Mouse (Mus musculus) layer of hippocampus, adult 8-10 months (tissue): ENCODE measurements around the gene Trnau1ap. TPM values are rescaled to one million over a fixed set of nuclear protein-coding genes. Genes with fewer than 3 reads are reported as not detected.
"Not testable (repeated sequence)": the region's sequence is repeated elsewhere in the genome, so short reads cannot be mapped to it uniquely, and the experiment has no call there.

Source experiments
- DNase-seq, 2 experiments: peaks; one replicate each; pipeline ENCODE4 v3.0.0; 2022; ENCODE audit warnings: low spot score in 2 of 2
- total RNA-seq, 4 experiments: library from RNA; stranded (reverse); gene quantifications; 2 replicates each; pipeline ENCODE4 v1.2.4; 2022

Trnau1ap gene
- total RNA-seq, 4 experiments from 2014 or later = 21.9 to 27.1 (median 24.0) TPM

GRCm38 (mm10) chr4:132344403-132345134 lies 15.2 kb upstream of the Trnau1ap start:
- DNase-seq = no peak

DNA sequence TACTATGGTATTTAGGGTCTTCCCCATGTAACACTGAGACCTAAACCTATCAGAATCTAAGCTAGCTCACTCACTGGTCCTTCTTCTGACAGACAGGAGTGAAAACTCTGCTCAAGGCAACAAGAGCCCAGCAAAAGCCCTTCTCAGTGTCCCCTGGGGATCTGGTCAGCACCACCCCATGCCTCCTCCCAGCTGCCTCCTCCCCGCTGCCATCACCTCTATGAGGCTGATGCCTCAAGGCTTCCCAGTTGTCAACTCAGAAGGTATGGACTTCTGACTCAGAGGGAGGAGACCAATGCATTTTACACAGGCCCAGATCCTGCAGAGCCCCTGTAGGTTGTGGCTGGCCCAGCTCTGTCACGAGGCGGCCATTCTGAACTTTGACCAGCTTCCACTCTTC lies 12.1 kb upstream of the Trnau1ap start:
- no peak for DNase-seq

GRCm38 (mm10) chr4:132338943-132339342 lies 9.6 kb upstream of the Trnau1ap start:
- DNase-seq = peak in 1 of 2 experiments; percentile 28

DNA sequence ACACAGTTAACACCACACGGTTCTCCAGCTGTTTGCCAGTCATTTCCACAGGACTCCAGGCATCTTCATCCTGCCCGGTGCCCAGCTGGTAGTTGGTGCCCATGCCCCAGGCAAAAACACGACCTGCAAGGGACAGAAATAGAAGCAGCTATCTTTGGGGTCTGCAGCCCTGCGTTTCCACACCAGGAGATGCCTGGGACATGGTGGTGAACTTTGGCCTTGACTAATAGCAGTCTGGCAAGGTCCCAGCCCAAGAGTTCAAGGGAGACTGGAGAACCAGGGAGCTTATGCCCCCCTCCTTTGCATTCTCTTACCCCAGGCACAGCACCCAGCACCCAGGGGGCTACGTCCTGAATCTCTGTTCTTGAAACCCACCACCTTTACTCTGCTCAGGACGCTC lies 3.5 kb upstream of the Trnau1ap start:
- no peak for DNase-seq

DNA sequence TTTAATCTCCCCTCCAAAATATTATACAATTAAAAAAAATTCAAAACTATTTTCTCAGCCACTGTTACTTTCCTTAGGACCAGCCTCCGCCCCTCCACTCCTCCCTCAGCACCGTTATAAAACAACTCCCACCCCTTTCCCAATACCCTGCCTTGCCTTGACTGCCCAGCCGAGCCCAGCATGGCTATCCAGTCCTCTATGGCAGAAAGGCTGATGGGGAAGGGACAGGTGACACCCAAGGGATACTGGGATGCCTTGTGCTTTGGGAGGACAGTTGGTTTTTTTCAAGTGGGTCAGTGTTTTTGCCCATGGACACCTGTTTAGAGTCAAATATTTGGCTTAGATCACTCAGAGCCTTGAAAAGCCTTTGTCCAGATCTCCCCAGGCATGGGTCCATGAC lies 2.6 kb upstream of the Trnau1ap start:
- DNase-seq = no peak

- DNase-seq = no peak
Measured at GRCm38 (mm10) chr4:132329835-132330354, 557 bp upstream of the Trnau1ap start.

GRCm38 (mm10) chr4:132328391-132328982 lies 851 bp downstream of the Trnau1ap start:
- no peak for DNase-seq

- DNase-seq = no peak
Measured at GRCm38 (mm10) chr4:132326481-132326880, 2.9 kb downstream of the Trnau1ap start.

GRCm38 (mm10) chr4:132315711-132316110 lies 13.6 kb downstream of the Trnau1ap start:
- DNase-seq = no peak

DNA sequence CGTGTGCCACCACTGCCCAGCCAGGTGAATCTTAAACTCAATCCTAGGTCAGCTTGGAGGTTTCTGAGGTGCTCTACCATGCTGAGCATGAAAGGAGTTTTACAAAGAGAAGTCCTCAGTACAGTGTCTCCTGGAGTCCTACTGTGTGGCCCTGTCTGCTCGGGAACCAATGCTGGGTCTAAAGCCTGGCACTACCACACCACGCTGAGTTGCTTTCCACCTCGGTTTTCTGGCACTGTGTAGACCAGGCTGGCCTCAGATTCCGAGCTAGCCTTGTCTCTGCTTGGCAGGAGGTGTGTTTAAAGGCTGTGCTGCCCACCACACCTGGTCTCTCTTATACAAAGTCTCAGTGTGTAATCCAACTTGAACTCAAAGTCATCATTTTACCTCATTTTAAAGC lies 16.7 kb downstream of the Trnau1ap start:
- DNase-seq = no peak

- DNase-seq = no peak
Measured at GRCm38 (mm10) chr4:132311801-132312200, 17.5 kb downstream of the Trnau1ap start.

DNA sequence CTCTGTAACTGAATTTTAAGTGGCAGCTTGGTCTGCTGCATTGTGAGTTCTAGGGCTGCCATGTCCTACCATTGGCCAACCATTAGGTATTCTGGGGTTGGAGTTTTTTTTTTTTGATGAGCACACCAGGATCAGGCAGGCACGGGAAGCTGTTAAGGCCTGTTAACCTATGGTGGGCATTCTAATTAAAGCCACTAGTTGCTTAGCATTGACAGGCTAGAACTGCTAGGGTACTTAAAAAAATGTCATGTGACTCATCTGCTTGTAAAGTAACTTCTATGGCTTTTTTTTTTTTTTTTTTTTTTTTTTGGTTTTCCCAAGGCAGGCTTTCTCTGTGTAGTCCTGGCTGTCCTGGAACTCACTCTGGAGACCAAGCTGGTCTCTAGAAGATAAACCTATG lies 18.1 kb downstream of the Trnau1ap start:
- no peak for DNase-seq

GRCm38 (mm10) chr4:132309849-132310472 lies 19.4 kb downstream of the Trnau1ap start:
- peak in 1 of 2 experiments; percentile 39 for DNase-seq

DNA sequence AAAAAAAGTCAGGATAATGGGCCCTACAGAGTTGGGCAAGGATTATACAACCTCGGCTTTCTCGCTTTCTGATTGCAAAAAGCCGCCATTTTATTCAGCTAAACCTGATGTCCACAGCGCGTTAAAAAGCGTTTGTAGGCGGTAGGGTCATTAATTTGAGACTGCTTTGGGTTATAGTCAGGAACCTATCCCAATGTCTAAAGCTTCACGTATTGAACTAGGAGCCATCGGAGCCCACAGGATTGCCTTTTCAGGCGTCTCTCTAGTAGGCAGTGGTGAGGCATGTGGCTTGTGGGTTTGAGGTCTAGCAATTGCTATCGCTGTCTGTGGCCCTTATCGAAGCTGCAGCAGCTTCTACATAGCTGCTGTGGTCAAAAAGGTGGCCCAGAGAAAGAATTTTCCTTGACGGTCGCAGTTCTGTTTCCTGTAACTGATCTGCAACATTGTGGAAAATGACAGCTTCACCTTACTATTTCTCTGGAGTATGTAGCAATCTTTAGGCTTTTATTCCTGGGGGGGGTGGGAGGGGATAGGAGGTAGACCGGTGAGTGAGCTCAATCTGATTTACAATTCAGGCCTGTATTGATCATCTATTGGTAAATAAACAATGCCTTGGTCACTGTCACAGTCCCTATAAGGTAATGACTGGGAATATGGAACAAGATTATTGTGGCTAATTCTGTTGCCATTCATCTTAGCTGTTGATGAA lies 20.0 kb downstream of the Trnau1ap start:
- peak in 1 of 2 experiments; percentile 27 for DNase-seq

DNA sequence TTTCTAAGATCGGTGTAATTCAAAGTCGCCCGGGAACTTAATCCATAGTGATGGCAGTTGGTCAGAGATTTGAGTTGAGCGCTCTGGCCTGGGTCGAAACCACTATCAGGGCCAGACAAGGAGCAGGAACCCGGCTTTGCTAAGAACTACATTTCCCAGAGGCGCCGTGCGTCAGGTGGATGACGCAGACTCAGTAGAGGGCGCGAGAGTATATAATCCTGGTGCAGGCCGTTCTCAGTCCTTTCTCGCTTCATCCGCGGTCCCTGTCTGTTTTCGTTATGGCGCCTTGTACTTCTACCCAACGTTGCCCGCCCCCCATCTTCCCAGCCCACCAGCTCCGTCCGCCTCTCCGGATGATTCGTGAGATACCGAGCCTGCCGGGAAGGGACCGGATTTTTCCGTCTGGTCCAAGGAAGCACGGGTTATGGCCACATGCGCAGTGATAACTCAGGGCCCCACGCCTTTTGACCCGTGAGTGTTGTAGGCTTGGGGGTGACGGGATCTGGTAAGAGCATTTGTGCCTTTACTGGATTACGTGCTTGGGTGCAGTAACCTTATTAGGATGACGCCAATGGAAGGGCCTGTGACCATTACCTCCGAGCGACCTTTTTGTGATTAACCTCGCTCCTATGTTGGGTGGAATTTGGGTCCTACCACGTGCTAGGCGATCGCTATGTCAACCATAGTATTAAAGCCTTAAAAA lies 20.8 kb downstream of the Trnau1ap start:
- peak; percentile 92 to 94 for DNase-seq

DNA sequence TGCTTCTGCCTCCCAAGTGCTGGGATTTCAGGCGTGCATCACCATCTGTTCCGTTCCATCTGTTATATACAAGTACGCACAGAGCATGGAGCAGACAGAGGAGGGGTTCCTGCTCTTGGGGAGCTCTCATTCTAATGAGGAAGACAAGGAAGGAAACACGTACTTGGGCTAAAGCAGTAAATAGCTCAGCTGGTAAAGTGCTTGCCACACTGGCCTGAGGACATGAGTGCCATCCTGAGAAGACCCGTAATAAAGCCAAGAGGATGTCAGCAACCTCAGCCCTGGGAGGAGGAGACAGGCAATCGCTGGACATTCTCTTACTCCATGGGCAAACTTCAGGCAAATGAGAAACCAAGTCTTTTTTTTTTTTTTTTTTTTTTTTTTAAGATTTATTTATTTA lies 23.3 kb downstream of the Trnau1ap start:
- no peak for DNase-seq

- DNase-seq = no peak
Measured at GRCm38 (mm10) chr4:132305276-132305675, 24.1 kb downstream of the Trnau1ap start.

DNA sequence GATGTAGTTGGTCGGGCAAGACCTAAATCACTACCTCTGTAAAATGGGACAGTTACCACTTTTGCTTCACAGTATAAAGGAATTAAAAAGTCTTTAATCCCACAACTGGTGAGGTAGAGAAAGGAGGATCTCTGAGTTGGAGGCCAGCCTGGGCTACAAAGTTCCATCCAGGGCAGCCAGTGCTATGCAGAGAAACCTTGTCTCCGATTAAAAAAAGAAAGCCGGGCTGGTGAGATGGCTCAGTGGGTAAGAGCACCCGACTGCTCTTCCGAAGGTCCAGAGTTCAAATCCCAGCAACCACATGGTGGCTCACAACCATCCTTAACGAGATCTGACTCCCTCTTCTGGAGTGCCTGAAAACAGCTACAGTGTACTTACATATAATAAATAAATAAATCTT lies 25.9 kb downstream of the Trnau1ap start:
- DNase-seq = not testable (repeated sequence)

DNA sequence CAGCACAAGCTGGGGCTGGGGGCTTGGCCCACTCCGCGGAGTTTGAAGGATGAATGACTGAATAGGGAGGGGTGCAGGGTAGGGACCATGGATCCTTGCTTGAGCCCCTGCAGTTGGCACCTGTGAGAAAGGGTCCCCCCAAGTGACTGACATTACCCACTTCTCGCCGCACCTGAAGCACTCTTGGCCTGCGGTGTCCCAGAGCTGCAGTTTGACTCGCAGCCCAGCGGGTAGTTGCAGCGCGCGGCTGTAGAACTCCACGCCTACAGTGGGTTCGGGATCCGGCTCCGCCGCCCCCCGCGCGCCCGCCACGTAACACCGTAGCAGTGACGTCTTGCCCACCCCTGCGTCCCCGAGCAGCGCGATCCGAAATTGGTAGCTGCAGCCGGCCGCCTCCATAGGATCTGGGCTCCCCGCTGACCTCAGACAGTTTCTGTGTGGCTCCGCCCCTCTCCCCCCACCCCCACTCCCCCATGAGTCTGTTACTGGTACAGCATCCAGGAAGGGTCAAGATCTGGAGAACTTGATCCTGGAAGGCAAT lies 26.3 kb downstream of the Trnau1ap start, which contains the start of gene Rab42:
Gene Rab42 (minus strand): TSS at position 447 of the 541 bp plus-strand sequence.
- DNase-seq = peak in 1 of 2 experiments; percentile 52
